Mouse (Mus musculus) forebrain, embryonic 15.5 days (tissue): Measurements from ENCODE around the gene Sspn. TPM values are rescaled to one million over a fixed set of nuclear protein-coding genes. Genes with fewer than 3 reads are reported as not detected.

Source experiments
- ATAC-seq: fragments of 200-750 bp; cut with Nextera tagmentation; replicated peaks from 2 replicates; pipeline ENCODE4 v1.8.0; 2017; ENCODE audit warnings: mild to moderate bottlenecking, moderate TSS enrichment, moderate library complexity
- H3K27ac ChIP-seq: fragments of 300-500 bp; sonication (generic); replicated peaks from 2 replicates; pipeline ENCODE4 v1.5.1; 2015; ENCODE audit warnings: mild to moderate bottlenecking, inconsistent platforms
- H3K27me3 ChIP-seq: fragments of 300-500 bp; sonication (generic); 2 replicates; pipeline ENCODE4 v1.6.1; 2015; ENCODE audit warnings: inconsistent platforms
- H3K36me3 ChIP-seq: fragments of 300-500 bp; sonication (generic); 2 replicates; pipeline ENCODE4 v1.6.1; 2015; ENCODE audit warnings: mild to moderate bottlenecking, inconsistent platforms
- H3K4me1 ChIP-seq: fragments of 300-500 bp; sonication (generic); 2 replicates; pipeline ENCODE4 v1.6.1; 2015; ENCODE audit warnings: inconsistent platforms
- H3K4me2 ChIP-seq: fragments of 300-500 bp; sonication (generic); replicated peaks from 2 replicates; pipeline ENCODE4 v1.6.1; 2015; ENCODE audit warnings: mild to moderate bottlenecking, inconsistent platforms
- H3K4me3 ChIP-seq: fragments of 300-500 bp; sonication (generic); 2 replicates; pipeline ENCODE4 v1.5.1; 2015; ENCODE audit warnings: mild to moderate bottlenecking, inconsistent platforms
- H3K9ac ChIP-seq: fragments of 300-500 bp; sonication (generic); replicated peaks from 2 replicates; pipeline ENCODE4 v1.6.1; 2015; ENCODE audit warnings: mild to moderate bottlenecking, inconsistent platforms
- H3K9me3 ChIP-seq: fragments of 300-500 bp; sonication (generic); 2 replicates; pipeline ENCODE4 v1.6.1; 2016; ENCODE audit warnings: inconsistent platforms
- WGBS: fragments of 180-500 bp; shearing (Covaris S2); methylation state at CpG from one replicate; pipeline ENCODE4 v1.1.7; 2015; ENCODE audit warnings: mixed read lengths; 5-methylcytosine and 5-hydroxymethylcytosine counted together
- polyA plus RNA-seq: library from polyadenylated mRNA; unstranded; fragments of >200 nt; fragmentation: Nextera tagmentation; extraction: Ambion mirVana; gene quantifications from 2 replicates; pipeline ENCODE4 v1.2.1, GENCODE M21; 2015

The Sspn gene
- polyA plus RNA-seq, 1 experiment from 2014 or later = 2.3 TPM

DNA sequence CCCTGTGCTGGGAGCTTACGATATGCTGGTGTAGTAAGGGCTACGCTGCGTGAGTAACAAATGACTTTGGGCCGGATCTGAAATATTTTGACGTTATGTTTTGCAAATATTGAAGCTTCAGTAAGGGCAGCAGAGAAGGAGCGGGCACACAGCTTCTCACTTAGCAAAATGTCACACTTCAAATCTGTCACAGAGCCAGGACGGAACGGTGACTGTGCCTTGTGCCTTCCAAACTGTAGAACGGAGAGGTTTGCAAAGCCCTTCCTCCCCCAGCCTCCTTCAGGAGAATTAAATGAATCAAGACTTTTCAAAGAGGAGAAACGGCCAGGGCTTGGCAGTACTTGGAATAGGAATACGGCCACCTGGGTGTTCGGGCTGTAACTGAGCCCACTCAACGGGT is 32.5 kb downstream of the Sspn start:
- H3K9me3 ChIP-seq = no peaks in the 10 kb centered on the region
- H3K9ac ChIP-seq = no peak overlapping the region
- WGBS = 70% methylated on average over 13 of the region's 13 CpGs
- no peaks in the 10 kb centered on the region for H3K4me1 ChIP-seq
- H3K4me2 ChIP-seq = no peak overlapping the region
- H3K27ac ChIP-seq = no peak overlapping the region
- no peaks in the 10 kb centered on the region for H3K27me3 ChIP-seq
- H3K4me3 ChIP-seq = no peak overlapping the region
- H3K36me3 ChIP-seq = no peaks in the 10 kb centered on the region
- no peak for ATAC-seq

GRCm38 (mm10) chr6:145967693-145968092 is 36.3 kb downstream of the Sspn start:
- H3K27me3 ChIP-seq = no peaks in the 10 kb centered on the region
- no peak for ATAC-seq
- H3K9ac ChIP-seq = no peak overlapping the region
- no peak overlapping the region for H3K27ac ChIP-seq
- no peaks in the 10 kb centered on the region for H3K9me3 ChIP-seq
- no peaks in the 10 kb centered on the region for H3K36me3 ChIP-seq
- H3K4me3 ChIP-seq = no peak overlapping the region
- 76% methylated on average over 8 of the region's 8 CpGs for WGBS
- H3K4me2 ChIP-seq = no peak overlapping the region
- H3K4me1 ChIP-seq = no peaks in the 10 kb centered on the region

- H3K4me1 ChIP-seq = no peaks in the 10 kb centered on the region
- WGBS = 77% methylated on average over 7 of the region's 7 CpGs
- no peaks in the 10 kb centered on the region for H3K36me3 ChIP-seq
- no peak overlapping the region for H3K27ac ChIP-seq
- no peak for ATAC-seq
- H3K9ac ChIP-seq = no peak overlapping the region
- no peak overlapping the region for H3K4me2 ChIP-seq
- no peak overlapping the region for H3K4me3 ChIP-seq
- H3K9me3 ChIP-seq = no peaks in the 10 kb centered on the region
- no peaks in the 10 kb centered on the region for H3K27me3 ChIP-seq
These were observed 36.9 kb downstream of the Sspn start for GRCm38 (mm10) chr6:145968301-145968818.

GRCm38 (mm10) chr6:145968821-145969220 is 37.4 kb downstream of the Sspn start:
- H3K36me3 ChIP-seq = no peaks in the 10 kb centered on the region
- 80% methylated on average over 10 of the region's 10 CpGs for WGBS
- no peak overlapping the region for H3K27ac ChIP-seq
- H3K4me2 ChIP-seq = no peak overlapping the region
- no peaks in the 10 kb centered on the region for H3K4me1 ChIP-seq
- no peak for ATAC-seq
- H3K9me3 ChIP-seq = no peaks in the 10 kb centered on the region
- no peaks in the 10 kb centered on the region for H3K27me3 ChIP-seq
- H3K9ac ChIP-seq = no peak overlapping the region
- H3K4me3 ChIP-seq = no peak overlapping the region

DNA sequence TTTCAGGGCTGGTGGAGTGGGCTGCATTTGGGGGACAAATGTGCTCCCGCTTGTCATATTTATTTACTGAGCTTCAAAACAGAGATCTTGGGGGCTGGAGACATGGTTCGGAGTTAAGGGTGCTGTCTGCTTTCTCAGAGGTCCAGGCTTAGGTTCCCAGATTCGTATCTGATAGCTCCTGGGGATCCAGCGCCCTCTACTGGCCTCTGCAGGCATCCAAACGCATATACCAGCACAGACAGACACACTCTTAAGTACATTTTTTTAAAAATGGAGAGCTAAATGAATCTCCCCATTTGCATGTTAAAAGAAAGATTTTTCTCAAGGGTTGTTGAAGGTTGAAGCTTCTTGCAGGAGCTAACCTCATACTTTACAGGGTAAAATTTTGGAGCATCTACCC is 38.1 kb downstream of the Sspn start:
- no peak for ATAC-seq
- no peak overlapping the region for H3K9ac ChIP-seq
- H3K36me3 ChIP-seq = no peaks in the 10 kb centered on the region
- no peak overlapping the region for H3K4me2 ChIP-seq
- H3K27ac ChIP-seq = no peak overlapping the region
- WGBS = 79% methylated on average over 5 of the region's 5 CpGs
- no peaks in the 10 kb centered on the region for H3K4me1 ChIP-seq
- no peaks in the 10 kb centered on the region for H3K9me3 ChIP-seq
- H3K4me3 ChIP-seq = no peak overlapping the region
- H3K27me3 ChIP-seq = no peaks in the 10 kb centered on the region

- Histone ChIP-seq H3K9ac (no peak overlapping the region), H3K36me3 (no peaks in the 10 kb centered on the region), H3K4me2 (no peak overlapping the region), H3K4me1 (no peaks in the 10 kb centered on the region), H3K9me3 (no peaks in the 10 kb centered on the region), H3K27me3 (no peaks in the 10 kb centered on the region), H3K27ac (no peak overlapping the region), H3K4me3 (no peak overlapping the region)
- WGBS = 90% methylated on average over 4 of the region's 4 CpGs
- ATAC-seq = no peak
These were observed 40.7 kb downstream of the Sspn start for GRCm38 (mm10) chr6:145972107-145972506.

GRCm38 (mm10) chr6:145972836-145973235 is 41.4 kb downstream of the Sspn start:
- WGBS = 93% methylated on average over 6 of the region's 6 CpGs
- no peak overlapping the region for H3K4me2 ChIP-seq
- H3K9ac ChIP-seq = no peak overlapping the region
- no peaks in the 10 kb centered on the region for H3K9me3 ChIP-seq
- no peak overlapping the region for H3K4me3 ChIP-seq
- H3K4me1 ChIP-seq = no peaks in the 10 kb centered on the region
- no peaks in the 10 kb centered on the region for H3K27me3 ChIP-seq
- H3K36me3 ChIP-seq = no peaks in the 10 kb centered on the region
- H3K27ac ChIP-seq = no peak overlapping the region
- ATAC-seq = no peak

DNA sequence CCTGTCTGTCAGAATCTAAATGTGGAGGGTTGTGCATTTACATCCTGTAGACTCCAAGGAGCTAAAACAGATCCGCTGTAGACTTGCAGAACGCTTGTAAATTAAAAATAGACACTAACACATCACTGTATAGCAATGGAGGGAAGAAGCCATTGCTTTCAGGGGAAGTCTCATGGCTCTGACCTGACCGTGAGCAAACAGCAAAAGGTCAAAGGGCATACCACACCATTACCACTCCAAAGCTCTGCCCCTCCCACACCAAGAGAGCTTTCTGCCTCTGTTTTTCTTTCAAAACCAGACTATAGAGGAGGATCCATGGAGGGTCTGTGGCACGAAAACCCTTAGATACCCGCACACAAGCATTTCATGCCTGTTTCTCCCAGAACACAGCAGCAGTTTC is 41.9 kb downstream of the Sspn start:
- WGBS = 77% methylated on average over 5 of the region's 5 CpGs
- H3K4me2 ChIP-seq = no peak overlapping the region
- no peaks in the 10 kb centered on the region for H3K4me1 ChIP-seq
- H3K36me3 ChIP-seq = no peaks in the 10 kb centered on the region
- H3K27me3 ChIP-seq = no peaks in the 10 kb centered on the region
- no peak overlapping the region for H3K27ac ChIP-seq
- no peaks in the 10 kb centered on the region for H3K9me3 ChIP-seq
- H3K9ac ChIP-seq = no peak overlapping the region
- H3K4me3 ChIP-seq = no peak overlapping the region
- ATAC-seq = no peak

DNA sequence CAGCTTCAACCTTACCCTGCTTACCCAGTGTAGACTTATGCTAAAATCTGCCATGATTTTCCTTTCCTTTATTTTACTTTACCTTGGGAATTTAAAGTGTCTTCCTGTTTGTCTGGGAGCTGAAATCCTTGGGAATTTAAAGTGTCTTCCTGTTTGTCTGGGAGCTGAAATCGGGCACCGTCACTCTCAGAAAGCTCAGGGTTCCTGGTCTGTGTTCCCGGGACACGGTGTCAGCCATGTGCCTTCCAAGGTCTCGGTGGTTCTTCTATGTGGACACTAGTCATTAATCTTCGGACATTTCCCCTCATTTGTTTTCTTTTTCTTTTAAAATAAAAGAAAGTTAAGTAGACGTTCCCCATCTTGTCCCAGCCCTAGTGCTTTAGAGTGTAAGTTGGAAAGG is 43.3 kb downstream of the Sspn start:
- WGBS = 90% methylated on average over 7 of the region's 7 CpGs
- ATAC-seq = no peak
- Histone ChIP-seq H3K27ac (no peak overlapping the region), H3K27me3 (no peaks in the 10 kb centered on the region), H3K4me3 (no peak overlapping the region), H3K9ac (no peak overlapping the region), H3K36me3 (no peaks in the 10 kb centered on the region), H3K4me2 (no peak overlapping the region), H3K9me3 (no peaks in the 10 kb centered on the region), H3K4me1 (no peaks in the 10 kb centered on the region)

DNA sequence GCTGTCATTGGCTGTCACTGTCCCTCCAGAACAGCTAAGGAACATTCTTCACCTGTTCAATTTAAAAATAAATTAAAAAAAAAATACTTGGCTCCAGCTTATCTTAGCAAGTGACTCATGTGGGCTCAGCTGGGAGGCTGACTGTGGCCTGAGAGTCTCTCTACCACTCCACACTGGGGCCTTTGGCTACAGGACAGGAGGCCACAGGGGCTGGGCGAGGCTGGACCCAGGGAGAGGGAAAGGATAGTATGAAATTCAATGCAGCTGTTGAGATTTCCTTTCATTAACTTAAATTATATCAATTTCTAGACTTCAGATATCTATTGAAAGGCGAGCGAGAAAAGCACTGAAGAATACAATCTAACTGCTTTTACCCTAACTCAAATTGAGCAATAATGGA is 45.9 kb downstream of the Sspn start:
- no peak overlapping the region for H3K4me2 ChIP-seq
- ATAC-seq = no peak
- WGBS = 79% methylated on average over 3 of the region's 3 CpGs
- no peak overlapping the region for H3K9ac ChIP-seq
- H3K36me3 ChIP-seq = no peaks in the 10 kb centered on the region
- no peak overlapping the region for H3K27ac ChIP-seq
- no peaks in the 10 kb centered on the region for H3K4me1 ChIP-seq
- H3K9me3 ChIP-seq = no peaks in the 10 kb centered on the region
- H3K4me3 ChIP-seq = no peak overlapping the region
- no peaks in the 10 kb centered on the region for H3K27me3 ChIP-seq

DNA sequence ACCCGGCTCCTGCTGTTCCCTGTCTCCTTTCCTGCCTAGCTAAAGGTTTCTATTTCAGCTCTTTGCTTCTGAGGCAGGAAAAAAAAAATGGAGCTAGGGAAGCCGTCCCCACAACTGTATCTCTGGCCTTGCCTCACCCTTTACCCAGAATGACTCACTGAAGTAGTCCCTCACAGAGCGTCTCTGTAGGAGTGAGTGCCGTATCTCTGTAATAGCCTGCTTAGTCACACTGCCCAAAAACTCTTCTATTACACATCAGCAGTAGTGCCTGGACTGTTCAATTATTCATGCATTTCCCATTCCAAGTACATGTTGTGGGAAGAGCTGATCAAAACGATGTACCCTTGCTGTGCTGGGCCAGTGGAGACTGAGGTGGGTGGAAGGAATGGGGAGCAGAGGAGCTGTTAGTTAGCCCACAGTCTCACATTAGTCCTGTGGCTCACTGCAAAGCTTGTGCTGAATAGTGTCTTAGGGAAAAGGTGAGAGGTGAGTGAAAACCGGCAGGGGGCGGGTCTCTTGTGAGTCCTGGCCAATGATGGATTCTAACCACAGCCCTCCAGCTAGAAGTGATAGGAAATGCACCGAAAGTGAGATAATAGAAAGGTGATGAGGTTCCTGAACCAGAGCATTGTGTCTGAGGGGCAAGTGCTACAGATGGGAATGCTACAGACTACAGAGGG is 46.5 kb downstream of the Sspn start:
- Histone ChIP-seq H3K4me3 (no peak overlapping the region), H3K9me3 (no peaks in the 10 kb centered on the region), H3K9ac (no peak overlapping the region), H3K36me3 (no peaks in the 10 kb centered on the region), H3K27me3 (no peaks in the 10 kb centered on the region), H3K4me1 (no peaks in the 10 kb centered on the region), H3K4me2 (no peak overlapping the region), H3K27ac (no peak overlapping the region)
- 74% methylated on average over 8 of the region's 8 CpGs for WGBS
- no peak for ATAC-seq

DNA sequence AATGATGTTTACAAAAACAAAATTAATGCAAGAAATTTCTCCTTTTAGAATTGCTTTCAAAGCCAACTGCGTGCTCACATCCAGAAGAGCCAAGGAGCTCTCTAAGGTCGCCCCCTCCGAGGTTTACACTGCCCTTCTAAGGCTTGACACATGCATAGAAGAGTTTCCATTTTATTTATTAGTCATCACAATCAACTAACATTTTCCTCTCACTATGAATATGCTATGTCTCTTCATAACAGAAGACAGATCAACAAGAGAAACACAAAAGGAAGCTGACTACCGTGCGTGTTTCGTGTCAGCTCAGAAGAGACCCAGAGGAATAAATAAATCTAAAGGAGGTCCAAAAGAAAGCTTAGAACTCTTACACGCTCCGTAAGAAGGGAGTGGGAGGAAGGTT is 49.6 kb downstream of the Sspn start:
- no peaks in the 10 kb centered on the region for H3K9me3 ChIP-seq
- 91% methylated on average over 8 of the region's 8 CpGs for WGBS
- H3K4me3 ChIP-seq = no peak overlapping the region
- no peak overlapping the region for H3K4me2 ChIP-seq
- H3K4me1 ChIP-seq = no peaks in the 10 kb centered on the region
- H3K27me3 ChIP-seq = no peaks in the 10 kb centered on the region
- H3K9ac ChIP-seq = no peak overlapping the region
- ATAC-seq = no peak
- H3K27ac ChIP-seq = no peak overlapping the region
- H3K36me3 ChIP-seq = no peaks in the 10 kb centered on the region

DNA sequence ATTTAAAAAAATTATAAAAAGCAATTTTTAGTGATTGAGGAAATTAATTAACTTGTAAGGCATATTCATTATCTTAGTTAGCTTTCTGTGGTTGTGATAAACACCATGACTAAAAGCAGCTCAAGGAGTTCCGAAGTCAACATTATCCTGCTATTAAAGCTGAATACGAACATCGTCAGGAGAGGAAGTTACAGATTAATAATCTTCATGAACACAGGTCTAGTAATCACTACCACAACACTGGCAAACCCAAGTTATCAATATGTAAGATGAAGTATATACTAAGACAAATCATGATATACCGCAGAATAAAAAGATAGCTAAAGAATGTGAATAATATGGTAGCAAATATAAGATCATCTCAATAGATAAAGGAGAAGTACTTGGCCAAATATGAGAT is 50.9 kb downstream of the Sspn start:
- Histone ChIP-seq H3K4me3 (no peak overlapping the region), H3K4me2 (no peak overlapping the region), H3K36me3 (no peaks in the 10 kb centered on the region), H3K9ac (no peak overlapping the region), H3K27ac (no peak overlapping the region), H3K4me1 (no peaks in the 10 kb centered on the region), H3K9me3 (no peaks in the 10 kb centered on the region), H3K27me3 (no peaks in the 10 kb centered on the region)
- ATAC-seq = no peak
- 95% methylated on average over 4 of the region's 4 CpGs for WGBS
